Mouse (Mus musculus): ENCODE data around the gene Irak1.

Irak1 gene

DNA sequence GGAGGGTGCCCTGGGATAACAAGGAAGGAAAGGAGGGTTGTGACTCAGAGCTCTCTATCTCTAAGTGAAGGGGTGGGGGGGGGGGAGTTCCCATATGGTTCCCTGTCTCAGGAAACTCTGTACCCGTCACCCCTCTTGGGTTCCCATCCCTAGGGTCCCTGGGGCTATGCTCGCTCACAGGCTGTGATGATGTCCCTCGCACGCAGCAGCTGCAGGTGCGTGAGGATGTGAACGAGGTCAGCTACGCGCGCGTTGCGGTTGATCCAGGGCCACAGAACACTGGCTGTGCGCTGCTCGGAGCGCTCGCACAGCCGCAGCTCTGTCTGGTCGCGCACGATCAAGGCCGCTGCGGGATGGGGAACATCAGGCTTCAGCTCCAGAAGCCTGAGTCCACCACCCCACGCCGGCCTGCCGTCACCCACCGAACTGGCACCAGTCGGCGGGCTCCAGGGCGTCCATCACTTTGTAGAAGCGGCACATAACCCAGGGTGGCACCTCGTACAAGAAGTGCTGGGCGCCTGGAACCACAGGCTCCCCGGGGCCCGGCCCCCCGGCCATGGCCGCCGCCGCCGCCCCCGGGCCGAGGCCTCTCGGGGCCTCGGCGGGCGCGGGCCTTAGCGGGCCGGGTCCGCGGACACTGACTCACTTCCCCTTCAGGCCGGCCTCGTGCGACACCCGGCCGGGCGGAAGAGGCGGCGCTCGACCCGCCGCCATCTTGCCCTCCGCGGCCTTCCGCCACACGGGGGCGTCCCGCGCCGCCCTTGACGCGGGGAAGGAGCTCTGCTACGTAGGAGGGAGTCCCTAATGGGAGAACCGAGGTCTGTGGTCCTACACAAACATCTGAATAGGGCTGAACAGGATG, at the start of gene Irak1:
TSS of gene Irak1 (minus strand) at position 731 of the 862 bp plus-strand sequence.
- DNase-seq (ENCODE audit: low spot score in 2 of 2) = peak; percentile 73 to 84

GRCm38 (mm10) chrX:74070794-74071193, 47.1 kb upstream of the Irak1 start:
- no peak for DNase-seq (ENCODE audit: low spot score in 2 of 2)

DNA sequence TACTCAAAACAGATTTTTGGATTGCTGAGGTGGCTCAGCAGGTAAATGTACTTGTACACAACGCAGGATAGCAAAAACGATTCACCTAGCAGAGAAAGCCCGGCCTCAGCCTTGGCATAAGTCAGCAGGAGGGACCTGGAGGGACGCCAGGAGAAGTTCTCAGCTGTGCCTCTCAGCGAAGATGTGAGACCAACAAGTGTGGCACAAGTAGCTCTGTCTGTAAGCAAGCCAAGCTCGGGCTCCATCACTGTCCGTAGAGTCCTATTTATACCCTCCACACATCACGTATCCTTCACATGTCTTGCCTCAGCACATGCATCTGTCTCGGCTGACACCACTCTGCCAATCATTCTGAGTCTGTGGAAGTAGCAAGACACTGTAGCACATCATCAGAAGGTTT, 44.2 kb upstream of the Irak1 start:
- no peak for DNase-seq (ENCODE audit: low spot score in 2 of 2)

GRCm38 (mm10) chrX:74045107-74045506, 21.4 kb upstream of the Irak1 start:
- DNase-seq (ENCODE audit: low spot score in 2 of 2) = no peak

- DNase-seq (ENCODE audit: low spot score in 2 of 2) = no peak
Measured at GRCm38 (mm10) chrX:74037702-74038375, 14.1 kb upstream of the Irak1 start.

DNA sequence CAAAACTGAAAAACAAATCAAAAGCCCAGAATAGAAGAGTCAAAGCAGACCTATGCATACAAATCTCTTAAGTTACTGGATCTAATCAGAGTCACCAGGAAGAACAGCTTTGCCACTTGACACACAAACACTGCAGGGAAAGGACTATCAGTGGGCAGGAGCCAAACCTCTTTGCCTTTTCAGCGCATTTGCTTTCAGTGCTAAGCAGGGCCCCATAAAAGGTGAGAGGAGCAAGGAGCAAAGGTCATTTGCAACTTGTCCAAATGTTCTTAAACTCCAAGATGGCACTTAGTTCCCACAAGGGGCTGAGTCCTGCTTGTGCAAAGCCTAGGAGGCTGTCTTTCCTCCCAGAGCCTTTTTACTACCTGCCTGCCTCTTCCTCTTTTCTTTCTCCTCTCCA, 6.3 kb upstream of the Irak1 start:
- DNase-seq (ENCODE audit: low spot score in 2 of 2) = no peak

- DNase-seq (ENCODE audit: low spot score in 2 of 2) = no peak
Measured at GRCm38 (mm10) chrX:74022795-74023187, 927 bp downstream of the Irak1 start.

- no peak for DNase-seq (ENCODE audit: low spot score in 2 of 2)
Measured at GRCm38 (mm10) chrX:74014597-74014996, 9.1 kb downstream of the Irak1 start.

- DNase-seq (ENCODE audit: low spot score in 2 of 2) = no peak
Measured at GRCm38 (mm10) chrX:74008063-74008462, 15.7 kb downstream of the Irak1 start.

DNA sequence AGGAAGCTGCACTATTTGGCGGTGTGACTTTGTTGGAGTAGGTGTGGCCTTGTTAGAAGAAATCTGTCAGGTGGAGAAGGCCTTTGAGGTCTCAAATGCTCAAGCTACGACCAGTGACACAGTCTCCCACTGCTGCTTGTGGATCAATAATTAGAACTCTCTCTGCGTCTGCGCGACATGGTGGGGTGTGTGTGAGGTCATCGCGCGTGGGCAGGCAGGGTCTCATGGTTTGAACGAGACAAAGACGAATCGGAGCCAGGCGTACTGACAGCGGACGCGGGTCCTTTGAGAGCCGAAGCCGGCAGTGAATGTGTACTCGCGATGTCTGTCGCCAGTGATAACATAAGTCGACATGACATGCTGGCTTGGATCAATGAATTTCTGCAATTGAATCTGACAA, 17.3 kb downstream of the Irak1 start:
- DNase-seq (ENCODE audit: low spot score in 2 of 2) = no peak

GRCm38 (mm10) chrX:74003644-74004043, 20.1 kb downstream of the Irak1 start:
- no peak for DNase-seq (ENCODE audit: low spot score in 2 of 2)

GRCm38 (mm10) chrX:74001024-74001423, 22.7 kb downstream of the Irak1 start:
- no peak for DNase-seq (ENCODE audit: low spot score in 2 of 2)

GRCm38 (mm10) chrX:73998911-73999869, 24.5 kb downstream of the Irak1 start:
- DNase-seq (ENCODE audit: low spot score in 2 of 2) = peak in 1 of 2 experiments; percentile 8

DNA sequence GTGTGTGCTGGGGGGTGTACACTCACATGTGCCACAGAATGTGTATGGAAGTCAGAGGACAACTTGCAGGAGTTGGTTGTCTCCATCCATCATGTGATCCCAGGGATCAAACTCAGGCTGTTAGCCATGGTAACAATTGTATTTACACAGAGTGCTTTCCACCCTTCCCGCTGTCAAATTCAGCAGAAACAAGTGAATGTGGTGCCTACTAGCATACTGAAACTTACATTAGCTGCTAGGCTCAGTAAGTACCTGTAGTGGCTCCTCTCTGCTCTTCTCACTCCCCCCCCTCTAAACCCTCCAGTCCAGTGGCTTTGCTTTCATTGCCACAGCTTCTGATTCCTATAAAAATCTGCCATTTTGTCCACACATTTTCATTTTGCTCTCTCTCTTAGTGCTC, 45.9 kb downstream of the Irak1 start:
- DNase-seq (ENCODE audit: low spot score in 2 of 2) = no peak

DNA sequence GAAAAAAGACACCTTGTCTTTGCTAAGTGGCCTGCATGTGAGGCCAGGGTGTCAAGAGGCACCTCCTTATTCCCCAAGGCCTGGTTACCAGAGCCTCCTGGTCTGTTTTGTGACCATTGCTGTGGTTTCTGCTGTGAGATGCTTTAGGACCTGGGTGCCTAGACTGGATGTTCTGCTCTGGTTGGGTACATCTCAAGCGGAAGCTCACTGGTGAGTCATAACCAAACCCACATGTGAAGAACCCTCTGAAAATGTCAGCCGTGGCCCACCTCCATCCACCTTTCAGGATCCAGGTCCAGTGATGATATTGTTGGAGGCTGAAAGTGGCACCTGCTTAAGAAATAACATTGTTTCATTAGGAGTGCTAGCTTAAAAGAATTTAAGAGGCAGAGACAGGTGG, 47.4 kb downstream of the Irak1 start:
- no peak for DNase-seq (ENCODE audit: low spot score in 2 of 2)

DNA sequence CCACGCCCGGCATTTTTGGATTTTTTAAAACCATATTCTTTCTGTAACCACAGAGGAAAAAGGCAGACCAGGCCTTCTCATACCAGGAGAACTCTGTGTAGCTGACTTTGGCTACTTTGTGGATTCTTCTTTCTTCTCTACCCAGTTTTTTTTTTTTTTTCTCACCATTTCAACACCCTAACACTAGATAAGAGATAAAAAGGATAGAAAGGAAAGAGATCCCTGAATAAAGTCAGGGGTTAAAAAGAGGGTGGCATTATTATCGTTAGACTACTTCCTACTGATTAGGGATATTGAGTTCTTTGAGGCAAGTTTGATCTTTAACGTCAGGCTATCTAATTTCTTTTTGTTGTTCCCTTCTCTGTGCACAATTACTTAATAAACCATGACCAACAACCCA, 50.9 kb downstream of the Irak1 start:
- no peak for DNase-seq (ENCODE audit: low spot score in 2 of 2)

DNA sequence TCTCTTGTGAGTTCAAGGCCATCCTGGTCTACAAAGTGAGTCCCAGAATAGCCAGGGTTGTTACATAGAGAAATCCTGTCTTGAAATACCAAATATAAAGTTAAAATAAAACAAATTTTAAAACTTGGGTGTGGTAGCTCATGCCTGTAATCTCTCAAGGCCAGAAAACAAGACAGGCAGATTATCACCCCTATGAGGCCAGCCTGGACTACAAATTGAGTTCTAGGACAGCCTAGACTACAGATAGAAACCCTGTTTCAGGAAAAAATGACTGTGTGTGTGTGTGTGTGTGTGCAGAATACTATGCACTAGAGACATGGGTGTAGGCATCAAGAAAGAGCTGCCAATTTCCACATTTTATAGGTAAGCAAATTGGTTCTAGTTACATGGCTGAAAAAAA, 52.9 kb downstream of the Irak1 start:
- DNase-seq (ENCODE audit: low spot score in 2 of 2) = no peak

- DNase-seq (ENCODE audit: low spot score in 2 of 2) = no peak
Measured at GRCm38 (mm10) chrX:73969729-73970128, 54.0 kb downstream of the Irak1 start.

- no peak for DNase-seq (ENCODE audit: low spot score in 2 of 2)
Measured at GRCm38 (mm10) chrX:73969167-73969566, 54.6 kb downstream of the Irak1 start.

GRCm38 (mm10) chrX:73967177-73968075, 56.3 kb downstream of the Irak1 start:
- peak; percentile 68 to 74 for DNase-seq (ENCODE audit: low spot score in 2 of 2)

All from spleen, postnatal 14 days (tissue).